Mouse (Mus musculus) midbrain, embryonic 15.5 days (tissue): Measurements from ENCODE around the gene Antxr1. TPM values are rescaled to one million over a fixed set of nuclear protein-coding genes. Genes with fewer than 3 reads are reported as not detected.

Experiments
- ATAC-seq: fragments of 200-750 bp; cut with Nextera tagmentation; replicated peaks from 2 replicates; pipeline ENCODE4 v1.8.0; 2017; ENCODE audit warnings: moderate TSS enrichment
- H3K27ac ChIP-seq: fragments of 300-500 bp; sonication (generic); 2 replicates; pipeline ENCODE4 v1.5.1; 2015; ENCODE audit warnings: mild to moderate bottlenecking, inconsistent platforms
- H3K27me3 ChIP-seq: fragments of 300-500 bp; sonication (generic); replicated peaks from 2 replicates; pipeline ENCODE4 v1.6.1; 2015; ENCODE audit warnings: inconsistent platforms
- H3K36me3 ChIP-seq: fragments of 300-500 bp; sonication (generic); replicated peaks from 2 replicates; pipeline ENCODE4 v1.6.1; 2015; ENCODE audit warnings: inconsistent platforms
- H3K4me1 ChIP-seq: fragments of 300-500 bp; sonication (generic); 2 replicates; pipeline ENCODE4 v1.6.1; 2015; ENCODE audit warnings: inconsistent platforms
- H3K4me2 ChIP-seq: fragments of 300-500 bp; sonication (generic); 2 replicates; pipeline ENCODE4 v1.6.1; 2015; ENCODE audit warnings: inconsistent platforms, mild to moderate bottlenecking, moderate library complexity
- H3K4me3 ChIP-seq: fragments of 300-500 bp; sonication (generic); 2 replicates; pipeline ENCODE4 v1.5.1; 2015; ENCODE audit warnings: mild to moderate bottlenecking, inconsistent platforms
- H3K9ac ChIP-seq: fragments of 300-500 bp; sonication (generic); 2 replicates; pipeline ENCODE4 v1.6.1; 2015; ENCODE audit warnings: mild to moderate bottlenecking, inconsistent platforms
- H3K9me3 ChIP-seq: fragments of 300-500 bp; sonication (generic); 2 replicates; pipeline ENCODE4 v1.6.1; 2016; ENCODE audit warnings: inconsistent platforms
- WGBS: fragments of 180-500 bp; shearing (Covaris S2); methylation state at CpG from one replicate; pipeline ENCODE4 v1.1.7; 2015; ENCODE audit warnings: mixed read lengths; 5-methylcytosine and 5-hydroxymethylcytosine counted together
- polyA plus RNA-seq: library from polyadenylated mRNA; unstranded; fragments of >200 nt; fragmentation: Nextera tagmentation; extraction: Ambion mirVana; gene quantifications from 2 replicates; pipeline ENCODE4 v1.2.1, GENCODE M21; 2015

Gene Antxr1
- polyA plus RNA-seq, 1 experiment from 2014 or later, result 3.9 TPM

- Histone ChIP-seq H3K27me3 (no peaks in the 10 kb centered on the region), H3K4me3 (no peak overlapping the region), H3K36me3 (no peaks in the 10 kb centered on the region), H3K4me2 (no peak overlapping the region), H3K9ac (no peak overlapping the region), H3K9me3 (no peaks in the 10 kb centered on the region), H3K27ac (no peak overlapping the region), H3K4me1 (no peaks in the 10 kb centered on the region)
- WGBS, result 83% methylated on average over 11 of the region's 11 CpGs
- ATAC-seq, result no peak
Observed at GRCm38 (mm10) chr6:87284716-87285364, 50.8 kb downstream of the Antxr1 start.

GRCm38 (mm10) chr6:87282346-87282781, 53.3 kb downstream of the Antxr1 start:
- H3K4me2 ChIP-seq, result no peak overlapping the region
- H3K4me1 ChIP-seq, result 0 out of 2 replicates have a peak, but pooled peaks cover under 1% of the 10 kb centered on the region

GRCm38 (mm10) chr6:87281771-87282170, 53.9 kb downstream of the Antxr1 start:
- no peak for ATAC-seq
- Histone ChIP-seq H3K4me3 (no peak overlapping the region), H3K27ac (no peak overlapping the region), H3K9me3 (no peaks in the 10 kb centered on the region), H3K9ac (no peak overlapping the region), H3K36me3 (no peaks in the 10 kb centered on the region), H3K4me2 (no peak overlapping the region), H3K27me3 (no peaks in the 10 kb centered on the region), H3K4me1 (peaks cover 6% of the 10 kb centered on the region; the same call in 1 of the 2 replicates)
- WGBS, result 88% methylated on average over 4 of the region's 4 CpGs

More at GRCm38 (mm10) chr6:87282346-87282781, 53.3 kb downstream of the Antxr1 start:
- WGBS, result 59% methylated on average over 8 of the region's 8 CpGs
- ATAC-seq, result no peak
- Histone ChIP-seq H3K9ac (no peak overlapping the region), H3K27me3 (no peaks in the 10 kb centered on the region), H3K4me3 (no peak overlapping the region), H3K9me3 (no peaks in the 10 kb centered on the region), H3K36me3 (no peaks in the 10 kb centered on the region), H3K27ac (no peak overlapping the region)

- Histone ChIP-seq H3K9me3 (no peaks in the 10 kb centered on the region), H3K4me3 (no peak overlapping the region), H3K4me2 (no peak overlapping the region), H3K36me3 (no peaks in the 10 kb centered on the region), H3K4me1 (peaks cover 6% of the 10 kb centered on the region; the same call in 1 of the 2 replicates), H3K27ac (no peak overlapping the region), H3K9ac (no peak overlapping the region), H3K27me3 (no peaks in the 10 kb centered on the region)
- ATAC-seq, result no peak
- WGBS, result 52% methylated on average over 5 of the region's 5 CpGs
Observed at GRCm38 (mm10) chr6:87278151-87278550, 57.5 kb downstream of the Antxr1 start.

- Histone ChIP-seq H3K27ac (no peak overlapping the region), H3K4me2 (no peak overlapping the region), H3K4me3 (no peak overlapping the region), H3K9me3 (no peaks in the 10 kb centered on the region), H3K27me3 (no peaks in the 10 kb centered on the region), H3K9ac (no peak overlapping the region), H3K36me3 (no peaks in the 10 kb centered on the region), H3K4me1 (peaks cover 6% of the 10 kb centered on the region; the same call in 1 of the 2 replicates)
- no peak for ATAC-seq
- 35% methylated on average over 3 of the region's 3 CpGs for WGBS
Observed at GRCm38 (mm10) chr6:87277527-87277926, 58.1 kb downstream of the Antxr1 start.

- Histone ChIP-seq H3K4me1 (peaks cover 6% of the 10 kb centered on the region; the same call in 1 of the 2 replicates), H3K36me3 (no peaks in the 10 kb centered on the region), H3K9me3 (no peaks in the 10 kb centered on the region), H3K9ac (no peak overlapping the region), H3K4me3 (no peak overlapping the region), H3K27me3 (no peaks in the 10 kb centered on the region), H3K27ac (no peak overlapping the region), H3K4me2 (no peak overlapping the region)
- WGBS, result 81% methylated on average over 7 of the region's 7 CpGs
- no peak for ATAC-seq
Observed at GRCm38 (mm10) chr6:87276941-87277340, 58.7 kb downstream of the Antxr1 start.

- no peak overlapping the region for H3K4me2 ChIP-seq
- no peaks in the 10 kb centered on the region for H3K36me3 ChIP-seq
- H3K4me1 ChIP-seq, result peaks cover 15% of the 10 kb centered on the region
- H3K27me3 ChIP-seq, result no peaks in the 10 kb centered on the region
- no peak overlapping the region for H3K9ac ChIP-seq
- 95% methylated on average over 5 of the region's 5 CpGs for WGBS
- no peak overlapping the region for H3K27ac ChIP-seq
- ATAC-seq, result no peak
- no peak overlapping the region for H3K4me3 ChIP-seq
- H3K9me3 ChIP-seq, result no peaks in the 10 kb centered on the region
Observed at GRCm38 (mm10) chr6:87274779-87275178, 60.8 kb downstream of the Antxr1 start.

GRCm38 (mm10) chr6:87273791-87274190, 61.8 kb downstream of the Antxr1 start:
- ATAC-seq, result no peak
- whole genome bisulfite sequencing, result 86% methylated on average over 3 of the region's 3 CpGs

GRCm38 (mm10) chr6:87273141-87273540, 62.5 kb downstream of the Antxr1 start:
- WGBS, result 81% methylated on average over 4 of the region's 4 CpGs
- Histone ChIP-seq H3K9me3 (no peaks in the 10 kb centered on the region), H3K27me3 (no peaks in the 10 kb centered on the region), H3K4me1 (peaks cover 15% of the 10 kb centered on the region), H3K36me3 (no peaks in the 10 kb centered on the region), H3K27ac (no peak overlapping the region), H3K9ac (no peak overlapping the region), H3K4me3 (no peak overlapping the region), H3K4me2 (no peak overlapping the region)
- no peak for ATAC-seq

More at GRCm38 (mm10) chr6:87273791-87274190, 61.8 kb downstream of the Antxr1 start:
- Histone ChIP-seq H3K4me2 (no peak overlapping the region), H3K36me3 (no peaks in the 10 kb centered on the region), H3K27me3 (no peaks in the 10 kb centered on the region), H3K4me1 (peaks cover 15% of the 10 kb centered on the region), H3K27ac (no peak overlapping the region), H3K9me3 (no peaks in the 10 kb centered on the region), H3K9ac (no peak overlapping the region), H3K4me3 (no peak overlapping the region)

GRCm38 (mm10) chr6:87272202-87272601, 63.4 kb downstream of the Antxr1 start:
- 91% methylated on average over 2 of the region's 2 CpGs for WGBS
- H3K27ac ChIP-seq, result no peak overlapping the region
- ATAC-seq, result no peak
- peaks cover 13% of the 10 kb centered on the region for H3K4me1 ChIP-seq
- no peak overlapping the region for H3K4me3 ChIP-seq
- no peaks in the 10 kb centered on the region for H3K9me3 ChIP-seq
- no peak overlapping the region for H3K9ac ChIP-seq
- no peaks in the 10 kb centered on the region for H3K36me3 ChIP-seq
- H3K27me3 ChIP-seq, result no peaks in the 10 kb centered on the region
- no peak overlapping the region for H3K4me2 ChIP-seq

GRCm38 (mm10) chr6:87270452-87270851, 65.2 kb downstream of the Antxr1 start:
- Histone ChIP-seq H3K27me3 (no peaks in the 10 kb centered on the region), H3K9ac (no peak overlapping the region), H3K27ac (0 out of 2 replicates have a peak overlapping the region, but pooled peaks have one; percentile 26), H3K4me2 (no peak overlapping the region), H3K4me3 (no peak overlapping the region), H3K4me1 (peaks cover 8% of the 10 kb centered on the region; the same call in 1 of the 2 replicates), H3K36me3 (no peaks in the 10 kb centered on the region), H3K9me3 (no peaks in the 10 kb centered on the region)
- 0 out of 2 replicates have a peak, but pooled peaks have one; percentile 30 for ATAC-seq
- 30% methylated on average over 7 of the region's 7 CpGs for WGBS

- Histone ChIP-seq H3K9ac (no peak overlapping the region), H3K4me1 (peaks cover 8% of the 10 kb centered on the region; the same call in 1 of the 2 replicates), H3K36me3 (no peaks in the 10 kb centered on the region), H3K4me2 (no peak overlapping the region), H3K27ac (no peak overlapping the region), H3K9me3 (no peaks in the 10 kb centered on the region), H3K4me3 (no peak overlapping the region), H3K27me3 (no peaks in the 10 kb centered on the region)
- 79% methylated on average over 7 of the region's 7 CpGs for WGBS
- no peak for ATAC-seq
Observed at GRCm38 (mm10) chr6:87269950-87270349, 65.7 kb downstream of the Antxr1 start.

- ATAC-seq, result no peak
- Histone ChIP-seq H3K4me3 (no peak overlapping the region), H3K4me1 (no peaks in the 10 kb centered on the region), H3K27ac (no peak overlapping the region), H3K27me3 (no peaks in the 10 kb centered on the region), H3K4me2 (no peak overlapping the region), H3K9ac (no peak overlapping the region), H3K36me3 (no peaks in the 10 kb centered on the region), H3K9me3 (no peaks in the 10 kb centered on the region)
- WGBS, result 34% methylated on average over 2 of the region's 2 CpGs
Observed at GRCm38 (mm10) chr6:87262666-87263065, 73.0 kb downstream of the Antxr1 start.
